Mouse (Mus musculus): ENCODE measurements around the gene Gjd2. TPM values are rescaled to one million over a fixed set of nuclear protein-coding genes. Genes with fewer than 3 reads are reported as not detected.

Gjd2 gene
- total RNA-seq (2014; rRNA removed; ENCODE audit: low replicate concordance): 0.12 TPM in 1 of 2 replicates, not detected in the other
- polyA plus RNA-seq (2015; fragmentation: Nextera tagmentation; extraction: Ambion mirVana): not detected in 2 replicates

DNA sequence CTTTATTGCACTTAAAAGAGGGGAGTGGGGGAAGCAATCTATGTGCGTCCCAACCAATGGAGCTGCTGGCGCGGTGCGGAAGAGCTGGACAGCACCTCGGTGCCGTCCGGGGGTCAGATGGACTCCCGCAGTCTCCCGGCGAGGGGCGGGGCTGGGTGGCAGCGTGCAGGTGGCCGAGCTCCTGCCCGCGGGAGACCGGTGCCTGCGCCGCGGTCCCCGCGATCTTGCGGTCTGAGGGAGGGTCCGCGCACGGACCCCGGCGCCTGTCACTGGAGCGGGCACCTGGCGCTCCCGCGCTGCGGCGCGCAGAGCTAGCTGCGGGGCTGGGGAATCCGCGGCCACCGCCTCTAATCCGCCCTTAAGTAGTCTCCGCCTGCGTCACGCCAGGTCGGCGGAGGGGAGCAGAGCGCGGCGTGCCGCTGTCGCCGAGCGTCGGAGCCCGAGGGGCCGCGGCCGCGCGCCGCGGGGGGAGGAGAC, at the start of gene Gjd2:
Gjd2 (minus strand) TSS at position 325 of the 477 bp plus-strand sequence.
- Histone ChIP-seq H3K27ac (ENCODE audit: low read depth) (no peak within 1 kb of the TSS), H3K27me3 (ENCODE audit: control insufficient read depth, insufficient read depth, low read length) (peaks cover 49% of the 10 kb centered on the region), H3K4me1 (ENCODE audit: control insufficient read depth, insufficient read depth) (0 out of 2 replicates have a peak, but pooled peaks cover 4% of the 10 kb centered on the region), H3K9me3 (replicated peaks; ENCODE audit: control insufficient read depth, low read length) (no peaks in the 10 kb centered on the region), H3K4me2 (ENCODE audit: low read depth, low read length) (peak within 1 kb of the TSS; percentile 75), H3K36me3 (replicated peaks; ENCODE audit: control insufficient read depth, insufficient read depth, low read length) (no peaks in the 10 kb centered on the region), H3K4me3 (ENCODE audit: low read depth, low read length) (peak within 1 kb of the TSS; percentile 50), H3K9ac (replicated peaks; ENCODE audit: low read depth, low read length) (no peak within 1 kb of the TSS)
- ATAC-seq (ENCODE audit: insufficient read depth, low read depth): peak; percentile 58; the same call in 1 of the 2 replicates
- no peak for TF ChIP-seq EP300 (IDR thresholded peaks at IDR 0.05; ENCODE audit: low read depth)
- TF ChIP-seq CTCF (IDR thresholded peaks at IDR 0.05; ENCODE audit: low read depth): no peak
- no peak for DNase-seq (ENCODE audit: low spot score)
- under 1% methylated on average over 54 of the region's 60 CpGs for WGBS

DNA sequence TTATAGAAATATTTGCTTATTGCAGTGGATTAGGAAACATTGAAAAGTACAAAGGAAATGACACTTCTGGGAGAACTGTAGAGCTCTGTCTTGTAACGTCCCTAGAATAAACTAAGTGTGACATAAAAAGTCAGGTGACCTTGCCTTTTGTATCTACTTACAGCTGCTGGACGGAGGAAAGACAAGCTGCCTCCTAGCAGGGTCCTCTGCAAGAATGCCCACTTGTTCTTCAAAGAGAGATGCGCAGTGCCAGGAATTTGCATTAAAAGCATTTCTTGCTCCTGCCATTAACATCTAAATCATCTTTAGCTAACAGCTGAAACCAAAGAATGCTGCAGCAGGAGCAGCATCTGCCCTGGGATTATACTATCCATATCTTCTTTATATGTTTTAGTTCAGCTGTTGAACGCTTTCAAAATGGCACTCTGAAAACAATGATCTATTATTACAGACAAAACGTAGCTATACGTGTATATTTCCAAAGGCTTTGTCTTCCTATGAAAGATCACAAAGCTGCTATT, 46.7 kb upstream of the Gjd2 start:
- Histone ChIP-seq H3K9ac (replicated peaks; ENCODE audit: low read depth, low read length) (no peak overlapping the region), H3K4me2 (ENCODE audit: low read depth, low read length) (no peak overlapping the region), H3K4me1 (ENCODE audit: control insufficient read depth, insufficient read depth) (peaks cover 9% of the 10 kb centered on the region; the same call in 1 of the 2 replicates), H3K4me3 (ENCODE audit: low read depth, low read length) (no peak overlapping the region), H3K27me3 (ENCODE audit: control insufficient read depth, insufficient read depth, low read length) (no peaks in the 10 kb centered on the region), H3K36me3 (replicated peaks; ENCODE audit: control insufficient read depth, insufficient read depth, low read length) (no peaks in the 10 kb centered on the region; the same call in 1 of the 2 replicates), H3K27ac (ENCODE audit: low read depth) (0 out of 2 replicates have a peak overlapping the region, but pooled peaks have one; percentile 48), H3K9me3 (replicated peaks; ENCODE audit: control insufficient read depth, low read length) (no peaks in the 10 kb centered on the region)
- no peak for TF ChIP-seq CTCF (IDR thresholded peaks at IDR 0.05; ENCODE audit: low read depth)
- DNase-seq (ENCODE audit: low spot score) (no peak), ATAC-seq (ENCODE audit: insufficient read depth, low read depth) (no peak)
- 48% methylated on average over 6 of the region's 6 CpGs for WGBS

DNA sequence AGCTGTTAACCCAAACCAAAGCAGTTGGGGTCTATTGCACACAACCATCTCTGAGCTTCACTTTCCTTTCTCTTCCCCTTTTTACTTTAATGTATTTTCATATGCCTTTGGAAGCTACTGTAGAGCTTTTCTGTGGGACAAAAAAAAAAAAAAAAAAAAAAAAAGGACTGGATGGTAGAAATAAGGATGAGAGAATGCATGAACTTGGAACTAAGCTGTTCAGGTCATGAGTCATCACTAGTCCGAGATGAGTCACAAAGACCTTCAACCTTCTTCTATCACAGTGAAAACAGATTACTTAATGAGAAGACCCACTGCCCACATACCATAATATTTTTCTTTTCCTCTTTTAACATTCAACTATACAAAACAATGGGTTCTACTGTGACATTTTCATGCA, 46.2 kb upstream of the Gjd2 start:
- Histone ChIP-seq H3K4me3 (ENCODE audit: low read depth, low read length) (no peak overlapping the region), H3K9ac (replicated peaks; ENCODE audit: low read depth, low read length) (no peak overlapping the region), H3K27ac (ENCODE audit: low read depth) (no peak overlapping the region), H3K4me1 (ENCODE audit: control insufficient read depth, insufficient read depth) (peaks cover 9% of the 10 kb centered on the region; the same call in 1 of the 2 replicates), H3K9me3 (replicated peaks; ENCODE audit: control insufficient read depth, low read length) (no peaks in the 10 kb centered on the region), H3K36me3 (replicated peaks; ENCODE audit: control insufficient read depth, insufficient read depth, low read length) (no peaks in the 10 kb centered on the region; the same call in 1 of the 2 replicates), H3K27me3 (ENCODE audit: control insufficient read depth, insufficient read depth, low read length) (no peaks in the 10 kb centered on the region), H3K4me2 (ENCODE audit: low read depth, low read length) (no peak overlapping the region)
- 50% methylated on average over 1 of the region's 1 CpGs for WGBS
- TF ChIP-seq EP300 (IDR thresholded peaks at IDR 0.05; ENCODE audit: low read depth) (no peak), CTCF (IDR thresholded peaks at IDR 0.05; ENCODE audit: low read depth) (no peak)
- ATAC-seq (ENCODE audit: insufficient read depth, low read depth) (no peak), DNase-seq (ENCODE audit: low spot score) (no peak)

DNA sequence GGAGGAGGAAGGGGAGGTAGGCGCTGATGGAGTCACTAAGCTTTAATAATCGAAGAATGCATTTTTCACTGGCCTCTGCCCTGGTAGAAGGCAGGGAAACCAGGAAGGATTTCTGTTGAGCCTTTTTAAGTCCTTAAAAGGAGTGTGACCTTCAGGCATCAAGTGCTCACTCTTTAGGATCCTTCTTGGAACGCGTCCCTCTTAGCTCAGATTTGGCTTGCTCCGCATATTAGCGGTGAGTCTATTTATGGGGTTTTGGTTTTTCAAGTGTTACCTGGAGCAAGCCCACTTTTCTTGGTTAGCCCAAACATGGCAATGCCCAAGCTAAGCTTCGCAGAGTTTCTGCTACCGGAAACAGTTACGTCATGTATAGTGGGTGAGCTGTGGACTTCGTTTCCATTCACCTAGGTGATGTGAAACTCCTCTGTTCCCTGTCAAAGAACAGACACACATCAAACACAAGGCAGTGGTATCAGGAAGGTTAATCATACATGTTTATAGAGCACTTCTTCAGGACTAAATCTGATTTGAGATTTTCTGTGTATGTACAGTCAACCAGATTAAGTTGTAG, 44.9 kb upstream of the Gjd2 start:
- no peaks in the 10 kb centered on the region for H3K9me3 ChIP-seq (replicated peaks; ENCODE audit: control insufficient read depth, low read length)
- no peaks in the 10 kb centered on the region for H3K27me3 ChIP-seq (ENCODE audit: control insufficient read depth, insufficient read depth, low read length)
- peak overlapping the region; percentile 12; the same call in 1 of the 2 replicates for H3K4me3 ChIP-seq (ENCODE audit: low read depth, low read length)
- 31% methylated on average over 10 of the region's 10 CpGs for WGBS
- ATAC-seq (ENCODE audit: insufficient read depth, low read depth): peak; percentile 14; the same call in 1 of the 2 replicates
- peak overlapping the region; percentile 99 for H3K27ac ChIP-seq (ENCODE audit: low read depth)
- H3K9ac ChIP-seq (replicated peaks; ENCODE audit: low read depth, low read length): peak overlapping the region; percentile 57; the same call in 1 of the 2 replicates
- peak; percentile 78 for DNase-seq (ENCODE audit: low spot score)
- TF ChIP-seq CTCF (IDR thresholded peaks at IDR 0.05; ENCODE audit: low read depth) (no peak), EP300 (IDR thresholded peaks at IDR 0.05; ENCODE audit: low read depth) (0 out of 2 replicates have a peak, but pooled peaks have one; percentile 26)
- peak overlapping the region; percentile 53 for H3K4me2 ChIP-seq (ENCODE audit: low read depth, low read length)
- H3K4me1 ChIP-seq (ENCODE audit: control insufficient read depth, insufficient read depth): peaks cover 9% of the 10 kb centered on the region; the same call in 1 of the 2 replicates
- no peaks in the 10 kb centered on the region for H3K36me3 ChIP-seq (replicated peaks; ENCODE audit: control insufficient read depth, insufficient read depth, low read length)

DNA sequence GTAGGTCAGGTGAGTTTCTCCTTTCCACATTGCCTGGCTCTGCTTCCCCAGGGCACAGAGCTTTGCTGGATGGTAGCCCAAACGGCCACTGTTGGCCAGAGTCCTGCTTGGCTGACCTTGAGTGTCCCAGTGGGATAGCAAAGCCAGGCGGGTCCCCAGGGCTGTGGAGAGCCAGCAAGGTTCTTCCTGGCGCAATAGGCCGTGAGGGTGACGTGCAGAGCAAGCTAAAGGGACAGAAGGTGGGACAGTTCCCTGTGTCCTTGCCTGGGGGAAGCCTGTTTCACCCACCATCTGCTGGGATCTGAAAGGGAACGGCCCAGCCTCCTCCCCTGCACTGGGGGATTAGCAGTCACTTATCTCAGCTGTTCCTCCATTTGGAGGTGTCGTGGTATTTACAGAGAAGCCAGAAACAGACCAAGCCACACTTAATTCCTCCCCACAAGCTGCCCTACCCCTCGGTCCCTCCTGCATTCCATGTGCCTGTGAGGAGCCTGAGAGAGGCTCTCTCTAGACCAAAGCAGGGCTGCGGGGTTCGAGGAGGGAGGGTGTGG, 44.0 kb upstream of the Gjd2 start:
- 8% methylated on average over 10 of the region's 10 CpGs for WGBS
- no peak for TF ChIP-seq CTCF (IDR thresholded peaks at IDR 0.05; ENCODE audit: low read depth)
- peak; percentile 77; the same call in 1 of the 2 replicates for TF ChIP-seq EP300 (IDR thresholded peaks at IDR 0.05; ENCODE audit: low read depth)
- ATAC-seq (ENCODE audit: insufficient read depth, low read depth) (peak; percentile 70), DNase-seq (ENCODE audit: low spot score) (peak; percentile 89)
- Histone ChIP-seq H3K4me1 (ENCODE audit: control insufficient read depth, insufficient read depth) (0 out of 2 replicates have a peak, but pooled peaks cover 9% of the 10 kb centered on the region), H3K9ac (replicated peaks; ENCODE audit: low read depth, low read length) (peak overlapping the region; percentile 57), H3K9me3 (replicated peaks; ENCODE audit: control insufficient read depth, low read length) (no peaks in the 10 kb centered on the region), H3K27ac (ENCODE audit: low read depth) (peak overlapping the region; percentile 99), H3K4me3 (ENCODE audit: low read depth, low read length) (peak overlapping the region; percentile 12; the same call in 1 of the 2 replicates), H3K27me3 (ENCODE audit: control insufficient read depth, insufficient read depth, low read length) (no peaks in the 10 kb centered on the region), H3K36me3 (replicated peaks; ENCODE audit: control insufficient read depth, insufficient read depth, low read length) (no peaks in the 10 kb centered on the region), H3K4me2 (ENCODE audit: low read depth, low read length) (peak overlapping the region; percentile 53)
